Mouse (Mus musculus) kidney, adult 11 months (tissue): ENCODE measurements around the gene Qrsl1.

Experiments
- DNase-seq: peaks from one replicate; pipeline ENCODE4 v3.0.0; 2022

Qrsl1 gene

GRCm38 (mm10) chr10:43856351-43856750, 45.2 kb downstream of the Qrsl1 start:
- DNase-seq = no peak

GRCm38 (mm10) chr10:43855916-43856315, 45.6 kb downstream of the Qrsl1 start:
- DNase-seq = no peak

GRCm38 (mm10) chr10:43851898-43852297, 49.6 kb downstream of the Qrsl1 start:
- no peak for DNase-seq

GRCm38 (mm10) chr10:43849478-43849877, 52.1 kb downstream of the Qrsl1 start:
- no peak for DNase-seq

GRCm38 (mm10) chr10:43846141-43846622, 55.4 kb downstream of the Qrsl1 start:
- no peak for DNase-seq

- no peak for DNase-seq
These were observed 56.1 kb downstream of the Qrsl1 start for GRCm38 (mm10) chr10:43845442-43845841.

- DNase-seq = no peak
These were observed 60.1 kb downstream of the Qrsl1 start for GRCm38 (mm10) chr10:43841441-43841840.

- DNase-seq = no peak
These were observed 68.7 kb downstream of the Qrsl1 start for GRCm38 (mm10) chr10:43832868-43833267.

GRCm38 (mm10) chr10:43830251-43831018, 71.1 kb downstream of the Qrsl1 start:
- no peak for DNase-seq

- no peak for DNase-seq
These were observed 72.9 kb downstream of the Qrsl1 start for GRCm38 (mm10) chr10:43828686-43829015.

GRCm38 (mm10) chr10:43827958-43828685, 73.4 kb downstream of the Qrsl1 start:
- no peak for DNase-seq

- DNase-seq = no peak
These were observed 74.5 kb downstream of the Qrsl1 start for GRCm38 (mm10) chr10:43826773-43827621.

- no peak for DNase-seq
These were observed 75.8 kb downstream of the Qrsl1 start for GRCm38 (mm10) chr10:43825696-43826095.

GRCm38 (mm10) chr10:43824713-43825112, 76.8 kb downstream of the Qrsl1 start:
- DNase-seq = no peak
